Comparison of ENCODE assay signal across 17 mouse cellular contexts in the genomic region with DNA sequence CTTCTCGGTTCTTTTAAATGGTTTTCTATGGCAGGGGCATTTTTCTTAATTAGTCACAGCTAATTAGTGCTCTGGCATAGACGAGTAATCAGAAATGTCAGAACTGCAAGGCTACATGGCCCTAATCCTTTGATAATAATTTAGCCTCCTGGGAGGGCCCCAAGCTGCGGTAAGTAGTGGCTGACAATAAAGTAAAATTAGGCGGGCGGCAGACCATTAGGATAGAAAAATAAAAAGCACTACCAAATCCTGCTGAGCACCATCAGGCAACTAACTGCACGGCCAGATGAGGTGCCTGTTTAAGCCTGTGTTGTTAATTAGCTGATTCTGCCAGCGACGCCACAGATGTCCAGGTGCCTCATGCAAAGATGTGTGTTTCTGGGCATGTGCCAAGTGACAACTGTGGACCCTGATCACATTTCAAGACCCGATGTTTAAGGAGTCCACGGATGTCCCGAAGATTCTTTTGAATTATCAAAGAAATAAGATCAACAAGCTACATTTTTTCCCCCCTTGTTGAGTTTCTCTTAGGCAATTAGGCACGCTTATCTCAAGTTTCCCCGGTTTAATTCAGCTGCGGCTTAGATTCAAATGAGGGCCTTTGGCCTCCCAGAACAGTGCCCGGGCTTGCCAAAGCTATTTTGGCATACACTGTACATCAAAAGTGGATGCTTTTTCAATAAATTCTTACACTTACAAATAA. TPM values are rescaled to one million over a fixed set of nuclear protein-coding genes. Genes with fewer than 3 reads are reported as not detected.
DNase-seq lines count a peak whose midpoint lies in the region; ATAC-seq lines count a peak whose summit lies in the region.
"Had no signal": no experiment of that assay in that cellular context is flagged by ENCODE, and none has a peak within 500 bp of the region (broad histone marks: within the 10 kb centered on the region; RNA-seq: fewer than 3 reads in every experiment).

No protein-coding gene starts in this region.

- H3K27me3 ChIP-seq in forebrain, embryonic 15.5 days, result peaks cover 52% of the 10 kb centered on the region
- 0 out of 2 replicates have a peak, but pooled peaks cover 6% of the 10 kb centered on the region for H3K27me3 ChIP-seq in limb, embryonic 10.5 days (ENCODE audit: low read depth, poor library complexity, severe bottlenecking)
- peaks cover 5% of the 10 kb centered on the region; the same call in 1 of the 2 replicates for H3K27me3 ChIP-seq in neural tube, embryonic 14.5 days (ENCODE audit: control insufficient read depth, insufficient read depth, low read length)
- H3K27me3 ChIP-seq: megakaryocyte, embryonic 14.5 days had no signal

- H3K36me3 ChIP-seq in forebrain, embryonic 15.5 days, result no peaks in the 10 kb centered on the region
- H3K36me3 ChIP-seq in limb, embryonic 10.5 days, result no peaks in the 10 kb centered on the region
- H3K36me3 ChIP-seq in neural tube, embryonic 14.5 days (ENCODE audit: control insufficient read depth, insufficient read depth, low read length), result no peaks in the 10 kb centered on the region
- H3K36me3 ChIP-seq: limb, embryonic 12.5 days had no signal

- 3% methylated on average over 15 of the region's 15 CpGs for WGBS in forebrain, embryonic 15.5 days
- 40% methylated on average over 15 of the region's 15 CpGs for WGBS in limb, embryonic 10.5 days
- WGBS in neural tube, embryonic 14.5 days, result 18% methylated on average over 15 of the region's 15 CpGs

- no peak overlapping the region for H3K27ac ChIP-seq in forebrain, embryonic 15.5 days (replicated peaks)
- H3K27ac ChIP-seq in limb, embryonic 10.5 days, result 0 out of 2 replicates have a peak overlapping the region, but pooled peaks have one; percentile 25
- H3K27ac ChIP-seq in neural tube, embryonic 14.5 days (ENCODE audit: low read depth, low read length), result no peak overlapping the region
- H3K27ac ChIP-seq: limb, embryonic 12.5 days had no signal

- peak; percentile 35 to 39 for DNase-seq in cerebellum, postnatal 14 days
- no peak for DNase-seq in cerebellum, adult 9-11 months
- DNase-seq in limb, embryonic 10.5 days (ENCODE audit: low spot score), result peak; percentile 47
- no peak for DNase-seq in right cerebral cortex, postnatal 10 days (ENCODE audit: low spot score in 2 of 2)
- no peak for DNase-seq in thymus, postnatal 36 days
- no peak for DNase-seq in adrenal gland, postnatal 10 days
- DNase-seq: cerebellum, postnatal 36 days; heart, adult 11 months; heart, postnatal 14 days; kidney, adult 2 months; lung, adult 18-20 months had no signal

- H3K4me1 ChIP-seq in forebrain, embryonic 15.5 days, result peaks cover 14% of the 10 kb centered on the region
- peaks cover 12% of the 10 kb centered on the region for H3K4me1 ChIP-seq in limb, embryonic 10.5 days
- no peaks in the 10 kb centered on the region for H3K4me1 ChIP-seq in neural tube, embryonic 14.5 days (ENCODE audit: control insufficient read depth, insufficient read depth, low read length)
- H3K4me1 ChIP-seq: megakaryocyte, embryonic 14.5 days had no signal

- H3K4me3 ChIP-seq in forebrain, embryonic 15.5 days, result no peak overlapping the region
- no peak overlapping the region for H3K4me3 ChIP-seq in limb, embryonic 10.5 days
- no peak overlapping the region for H3K4me3 ChIP-seq in neural tube, embryonic 14.5 days (ENCODE audit: low read depth, low read length)
- H3K4me3 ChIP-seq: limb, embryonic 12.5 days; megakaryocyte, embryonic 14.5 days had no signal

- peak; percentile 95 for ATAC-seq in forebrain, embryonic 15.5 days (replicated peaks)
- ATAC-seq in neural tube, embryonic 14.5 days (ENCODE audit: low read depth), result peak; percentile 77

- H3K4me2 ChIP-seq in forebrain, embryonic 15.5 days (replicated peaks), result peak overlapping the region; percentile 6; the same call in 1 of the 2 replicates
- H3K4me2 ChIP-seq in neural tube, embryonic 14.5 days (ENCODE audit: low read depth, low read length), result no peak overlapping the region
- H3K4me2 ChIP-seq: limb, embryonic 12.5 days had no signal

- H3K9me3 ChIP-seq in forebrain, embryonic 15.5 days, result no peaks in the 10 kb centered on the region
- no peaks in the 10 kb centered on the region for H3K9me3 ChIP-seq in limb, embryonic 10.5 days (replicated peaks)
- H3K9me3 ChIP-seq in neural tube, embryonic 14.5 days (ENCODE audit: control insufficient read depth, low read length), result no peaks in the 10 kb centered on the region
- H3K9me3 ChIP-seq: limb, embryonic 12.5 days had no signal

- no peak overlapping the region for H3K9ac ChIP-seq in forebrain, embryonic 15.5 days (replicated peaks)
- H3K9ac ChIP-seq in neural tube, embryonic 14.5 days (replicated peaks; ENCODE audit: low read depth, low read length), result no peak overlapping the region
- H3K9ac ChIP-seq: limb, embryonic 12.5 days had no signal

RNA-seq across cellular contexts. Expression of a gene that starts 32.8 kb away (rescaled TPM):
- 7.1 and 13.1 TPM in 2 replicates for polyA plus RNA-seq in forebrain, embryonic 15.5 days (2015; fragmentation: Nextera tagmentation; extraction: Ambion mirVana)
- not detected in 2 replicates for polyA plus RNA-seq in limb, embryonic 10.5 days (2016; fragmentation: Nextera tagmentation; extraction: Ambion mirVana)
- polyA plus RNA-seq in neural tube, embryonic 14.5 days (2014; fragmentation: Nextera tagmentation; extraction: Ambion mirVana), result not detected in 2 replicates
- not detected for total RNA-seq in adrenal gland, postnatal 10 days (2021)
- total RNA-seq: ES-E14; heart, postnatal 14 days had no signal
- polyA plus RNA-seq: kidney, adult 2 months; limb, embryonic 12.5 days; spleen, adult 2 months had no signal

Comparison
In these comparisons a context has a peak if more than half of its experiments do, and no peak if none do; other contexts are left out.
1. DNase-seq: peak in cerebellum, postnatal 14 days (2 of 2) and limb, embryonic 10.5 days (single experiment); none in cerebellum, adult 9-11 months (single experiment), right cerebral cortex, postnatal 10 days (0 of 2), thymus, postnatal 36 days (0 of 2) and adrenal gland, postnatal 10 days (single experiment).